Mouse (Mus musculus) cerebellum, postnatal 10 days (tissue): ENCODE measurements around the gene Chil1.

Source experiments
- DNase-seq, 2 experiments: peaks; one replicate each; pipeline ENCODE4 v3.0.0; 2021; ENCODE audit warnings: mixed read lengths in 2 of 2

Gene Chil1

DNA sequence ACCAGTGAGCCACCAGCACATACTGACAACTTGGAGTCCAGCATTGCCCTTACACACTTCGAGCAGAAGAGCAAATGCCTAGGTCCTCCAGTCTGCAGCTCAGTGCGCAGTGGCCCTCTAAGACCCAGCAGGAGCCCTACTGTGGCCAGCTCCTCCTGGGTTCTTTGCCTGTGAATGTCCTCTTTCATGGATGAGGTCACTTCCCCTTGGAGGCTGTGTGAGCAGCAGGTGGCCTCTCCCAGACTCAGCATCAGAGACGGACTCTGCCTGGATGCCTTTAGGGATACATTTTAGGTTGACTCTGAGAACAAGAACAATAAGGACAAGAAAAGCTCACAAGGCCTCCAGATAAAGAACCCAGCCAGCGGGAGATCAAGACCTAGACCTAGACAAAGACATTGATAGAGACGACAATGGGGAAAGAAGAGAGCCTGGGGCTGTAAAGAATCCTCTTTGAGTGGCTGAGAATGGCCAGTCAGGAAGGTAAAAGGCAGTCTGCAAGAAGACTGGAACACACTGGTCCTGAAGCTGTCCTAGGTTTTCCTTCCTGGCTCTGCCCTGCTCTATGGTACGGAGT lies 28.3 kb downstream of the Chil1 start:
- no peak for DNase-seq

DNA sequence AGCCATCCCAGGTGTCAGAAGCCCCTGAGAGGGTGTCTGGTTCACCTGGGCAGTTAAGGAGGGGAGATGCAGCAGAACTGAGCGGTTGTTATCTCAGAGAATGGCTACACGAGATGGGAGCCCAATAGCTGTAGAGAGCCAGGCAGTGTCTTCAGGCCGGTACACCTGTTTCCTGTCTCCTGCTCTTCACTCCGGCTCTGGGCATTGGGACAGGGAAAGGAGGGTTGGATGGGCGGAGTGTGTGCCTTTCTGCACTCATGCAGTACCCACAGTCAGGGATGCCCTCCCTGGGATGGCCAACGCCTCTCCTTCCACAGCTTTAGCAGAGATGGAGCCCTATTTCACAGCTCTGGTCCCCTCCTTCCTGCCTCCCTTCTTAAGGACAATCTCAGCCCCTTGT lies 29.1 kb downstream of the Chil1 start:
- DNase-seq, result no peak

DNA sequence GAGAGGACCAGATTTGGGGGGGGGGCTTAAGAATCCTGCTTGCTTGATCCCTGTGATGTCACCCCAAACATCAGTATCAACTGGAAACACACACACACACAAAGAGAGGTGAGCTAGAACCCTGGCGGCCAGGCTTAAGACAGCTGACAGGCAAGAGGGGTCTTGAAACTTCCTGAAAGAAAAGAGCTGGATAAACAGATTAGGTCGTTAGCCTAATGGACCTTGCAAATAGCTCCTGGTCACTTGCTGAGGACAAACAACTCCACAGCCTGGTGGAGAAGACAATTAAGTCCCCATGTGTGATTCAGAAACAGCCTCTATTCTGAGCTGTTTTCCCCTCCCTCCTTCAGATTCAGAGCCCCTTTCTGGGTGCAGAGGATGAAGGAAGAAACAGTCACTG lies 29.7 kb downstream of the Chil1 start:
- no peak for DNase-seq

DNA sequence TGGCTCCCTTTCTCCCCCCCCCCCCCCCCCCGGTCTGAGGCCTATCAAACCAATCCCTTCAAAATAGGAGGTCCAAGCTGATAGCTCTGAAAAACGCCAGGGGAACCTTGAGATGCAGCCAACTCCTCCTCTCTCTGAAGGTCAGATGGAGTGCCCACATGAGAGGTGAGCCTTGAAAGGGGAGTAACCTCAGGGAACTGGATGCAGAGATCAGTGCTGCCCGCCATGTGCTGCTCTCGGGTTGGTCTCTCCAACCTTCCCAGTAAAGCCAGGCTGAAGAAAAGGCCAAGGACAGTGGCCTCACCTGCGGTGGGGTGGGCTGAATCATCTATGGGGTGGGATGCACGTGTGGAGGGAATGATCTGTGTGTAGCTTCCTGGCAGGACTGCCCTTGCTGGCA lies 30.4 kb downstream of the Chil1 start:
- DNase-seq, result no peak

DNA sequence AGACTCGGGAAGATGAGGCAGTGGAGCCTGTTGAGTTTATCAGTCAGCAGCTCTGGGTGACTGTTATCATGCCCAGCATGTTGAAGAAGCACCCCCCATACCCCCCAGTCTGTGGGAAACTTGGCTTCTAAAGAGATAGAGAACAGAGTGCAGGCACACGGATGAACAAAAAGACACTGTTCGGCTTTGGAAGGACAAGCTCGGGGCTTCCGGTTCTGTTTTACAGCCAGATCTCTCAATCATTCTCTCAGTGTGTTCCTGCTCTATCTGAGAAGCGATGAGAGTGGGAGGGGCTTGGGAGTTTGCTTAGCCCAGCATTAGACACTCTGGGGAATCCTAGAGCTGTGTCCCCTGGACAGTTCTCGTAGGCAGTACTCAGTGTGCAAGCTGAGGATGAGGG lies 31.4 kb downstream of the Chil1 start:
- no peak for DNase-seq

DNA sequence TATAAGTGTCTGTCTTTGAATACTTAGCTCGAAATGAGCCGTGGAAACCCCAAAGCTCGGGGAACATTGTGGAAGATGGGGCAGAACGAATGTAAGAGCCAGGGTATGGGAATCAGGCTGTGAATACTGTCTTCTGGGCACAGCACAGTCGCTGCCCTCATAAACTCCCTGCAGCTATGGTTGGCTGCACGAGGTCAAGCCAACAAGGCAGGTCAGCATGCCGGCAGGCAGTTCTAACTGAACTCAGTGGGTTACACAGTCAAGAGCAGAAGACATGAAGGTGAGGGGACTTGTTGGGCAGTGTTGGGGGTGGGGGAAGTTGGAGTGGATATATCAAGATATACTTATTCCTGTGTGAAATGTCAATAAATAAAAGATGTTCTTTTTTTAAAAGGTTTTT lies 33.1 kb downstream of the Chil1 start:
- no peak for DNase-seq

DNA sequence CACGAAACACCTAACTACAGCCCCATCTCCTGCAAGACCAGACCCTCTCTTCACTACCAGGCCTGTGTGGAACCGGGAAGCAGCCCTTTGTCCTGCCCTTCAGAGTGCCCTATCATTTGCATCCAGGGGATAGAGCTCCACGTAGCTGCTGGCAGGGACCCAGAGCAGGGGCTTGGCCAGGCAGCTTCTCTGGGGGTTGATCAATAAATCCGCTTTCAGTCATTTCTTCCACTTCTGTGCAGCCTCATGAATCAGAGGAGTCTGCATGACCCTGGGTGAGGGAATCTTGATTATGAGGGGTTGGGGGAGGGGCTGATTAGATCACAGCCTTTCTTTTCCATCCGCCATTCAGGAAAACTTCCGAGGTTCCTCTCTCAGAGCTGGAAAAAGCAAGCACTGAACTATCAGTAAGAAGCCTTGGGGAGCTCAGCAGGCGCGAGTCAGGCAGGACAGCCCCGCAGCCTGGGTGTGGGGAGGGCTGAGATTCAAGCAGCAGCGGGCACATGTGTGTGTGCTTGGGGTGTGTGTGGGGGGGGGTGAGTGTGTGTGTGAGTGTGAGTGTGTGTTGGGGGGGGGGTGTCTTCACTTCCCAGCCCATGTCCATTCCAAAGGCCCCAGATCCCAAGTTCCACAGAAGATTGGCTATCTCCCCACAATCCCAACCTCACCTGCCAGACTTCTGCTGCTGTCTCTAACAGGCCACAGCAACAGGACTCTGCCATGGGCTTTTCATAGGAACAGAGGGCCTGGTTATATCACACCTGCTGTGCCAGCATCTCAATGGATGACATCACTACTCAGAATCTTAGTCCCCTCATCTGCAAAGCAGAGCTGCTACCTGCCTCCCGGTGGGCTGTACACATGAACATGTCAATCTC lies 34.0 kb downstream of the Chil1 start:
- no peak for DNase-seq

DNA sequence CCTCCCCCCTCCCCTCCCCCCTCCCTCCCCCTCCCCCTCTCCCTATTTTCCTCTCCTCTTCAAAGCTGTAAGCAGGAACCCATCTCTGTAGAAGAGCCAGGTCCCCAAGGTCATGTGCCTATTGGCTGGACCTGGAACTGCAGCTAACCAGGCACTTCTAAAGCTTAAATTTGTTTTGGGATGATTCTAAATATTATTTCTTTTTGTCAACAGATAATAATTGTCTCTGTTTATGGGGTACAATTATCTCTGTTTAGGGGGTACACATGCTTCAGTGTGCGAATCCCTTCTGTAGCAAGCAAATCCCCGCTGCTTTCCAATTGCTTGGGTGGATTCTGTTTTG lies 34.6 kb downstream of the Chil1 start:
- DNase-seq, result no peak

DNA sequence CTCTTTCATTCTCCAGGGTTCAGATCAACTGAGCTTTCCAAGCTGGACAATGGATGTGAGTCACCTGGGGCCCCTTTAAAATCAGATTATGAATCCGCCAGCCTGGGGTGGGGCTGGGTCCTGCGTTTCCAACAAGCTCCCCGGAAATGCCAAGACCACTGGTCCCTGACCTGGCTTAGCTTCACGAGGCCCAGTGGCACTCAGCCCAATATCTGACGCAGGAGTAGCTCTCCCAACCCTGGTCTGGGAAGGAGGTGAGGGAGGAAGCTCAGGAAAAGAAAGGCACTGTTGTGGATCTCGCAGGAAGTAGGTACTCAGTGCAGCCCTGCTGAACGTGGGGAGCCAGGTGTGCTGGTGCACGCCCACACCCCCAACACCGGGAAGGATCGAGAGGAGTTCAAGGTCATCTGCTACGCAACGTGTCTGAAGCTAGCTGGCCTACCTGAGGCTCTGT lies 35.1 kb downstream of the Chil1 start:
- peak in 1 of 2 experiments; percentile 39 for DNase-seq

DNA sequence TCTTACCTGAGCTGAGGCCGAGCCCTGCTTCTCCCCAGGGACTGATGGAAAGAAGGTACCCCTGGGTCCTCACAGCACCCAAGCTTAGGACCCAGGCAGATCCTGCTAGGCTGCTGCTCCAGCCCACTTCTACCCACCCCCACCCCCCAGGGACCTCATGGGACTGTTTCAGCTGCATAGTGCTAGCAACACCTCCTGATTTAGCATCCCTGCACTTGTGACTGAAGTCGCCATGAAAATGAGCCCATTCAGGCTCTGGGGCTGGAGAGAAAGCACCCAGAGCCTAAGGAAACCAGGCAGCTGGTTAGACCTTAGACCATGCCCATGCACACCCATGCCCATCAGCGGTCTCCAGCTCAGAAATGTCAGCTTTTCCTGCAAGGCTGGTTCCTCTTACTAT lies 36.0 kb downstream of the Chil1 start:
- DNase-seq, result no peak

DNA sequence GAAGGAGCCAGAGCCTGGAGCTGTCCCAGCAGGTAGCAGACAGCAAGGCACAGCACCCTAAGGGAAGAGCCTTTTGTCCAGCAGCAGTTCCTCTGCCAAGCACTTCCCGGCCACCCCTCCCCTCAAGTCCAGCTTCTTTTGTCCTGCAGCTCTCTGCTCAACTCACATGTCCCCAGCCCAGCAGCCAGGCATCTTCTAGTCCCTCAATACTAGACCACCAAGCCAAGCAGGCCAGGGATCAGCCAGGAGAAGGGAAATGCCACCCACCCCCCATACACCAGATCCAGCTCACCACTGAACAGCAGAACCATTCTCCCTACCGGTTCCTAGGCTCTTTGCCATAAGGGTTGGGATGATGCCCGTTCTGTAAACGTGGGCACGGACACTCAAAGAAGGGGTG lies 37.6 kb downstream of the Chil1 start:
- peak; percentile 66 to 73 for DNase-seq

DNA sequence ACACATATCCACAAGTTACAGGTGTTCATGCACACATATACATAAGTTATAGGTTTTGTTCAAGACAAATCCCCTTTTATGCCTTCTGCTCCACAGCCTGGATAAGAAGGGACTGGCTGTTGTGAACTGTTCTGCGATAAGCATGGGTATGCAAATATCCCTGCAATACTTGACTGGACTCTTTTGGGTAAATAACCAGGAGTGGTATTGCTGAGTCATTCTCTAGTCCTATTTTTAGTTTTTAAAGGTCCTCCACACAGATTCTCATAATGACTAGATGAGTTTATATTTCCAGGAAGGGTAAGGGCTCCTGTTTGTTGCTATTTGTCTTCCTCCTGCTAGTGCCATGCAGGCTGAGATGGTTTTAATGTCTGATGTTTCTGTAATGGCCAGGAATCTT lies 39.2 kb downstream of the Chil1 start:
- no peak for DNase-seq

DNA sequence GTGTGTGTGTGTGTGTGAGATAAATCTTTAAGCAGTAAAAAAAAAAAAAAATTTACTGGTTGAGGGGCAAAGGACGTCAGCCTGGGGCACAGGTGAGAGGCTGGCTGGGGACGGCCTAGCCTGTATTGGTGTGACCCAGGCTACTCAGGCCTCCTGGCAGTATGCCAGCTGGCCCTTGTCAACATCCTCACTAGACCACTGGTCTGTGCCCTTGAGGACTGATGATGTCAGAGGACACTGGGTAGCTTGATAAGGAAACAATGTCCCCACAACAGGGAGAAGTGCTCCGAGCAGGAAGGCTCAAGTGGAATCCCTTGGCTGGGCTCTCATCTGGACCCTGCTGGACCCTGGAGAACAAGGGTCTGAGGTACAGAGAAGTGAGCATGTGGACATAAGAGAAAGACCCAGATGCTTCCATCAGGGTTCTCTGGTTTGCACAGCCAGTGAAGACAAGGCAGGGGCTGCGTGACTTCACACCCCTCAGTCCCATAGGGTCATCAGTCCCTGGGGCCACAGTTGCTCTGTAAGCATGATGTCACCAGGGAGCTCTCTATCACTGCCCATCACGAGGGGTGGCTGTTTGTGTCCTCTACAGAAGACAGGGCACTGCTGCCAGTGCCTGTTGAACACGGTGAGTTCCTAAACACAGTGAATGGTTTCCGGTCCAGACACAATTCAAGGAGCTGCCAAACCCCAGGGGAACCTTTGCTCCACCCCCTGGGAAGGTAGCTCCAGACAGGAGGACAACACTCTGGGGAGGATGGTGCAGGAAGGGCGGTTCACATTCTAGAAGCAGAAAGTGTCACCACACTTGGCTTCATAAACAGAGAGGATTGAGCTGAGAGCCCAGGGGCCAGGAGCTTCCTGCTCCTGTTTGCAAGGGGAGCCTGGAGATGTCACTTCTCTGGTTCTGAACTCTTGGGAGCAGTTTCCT lies 40.4 kb downstream of the Chil1 start:
- peak in 1 of 2 experiments; percentile 29 for DNase-seq

DNA sequence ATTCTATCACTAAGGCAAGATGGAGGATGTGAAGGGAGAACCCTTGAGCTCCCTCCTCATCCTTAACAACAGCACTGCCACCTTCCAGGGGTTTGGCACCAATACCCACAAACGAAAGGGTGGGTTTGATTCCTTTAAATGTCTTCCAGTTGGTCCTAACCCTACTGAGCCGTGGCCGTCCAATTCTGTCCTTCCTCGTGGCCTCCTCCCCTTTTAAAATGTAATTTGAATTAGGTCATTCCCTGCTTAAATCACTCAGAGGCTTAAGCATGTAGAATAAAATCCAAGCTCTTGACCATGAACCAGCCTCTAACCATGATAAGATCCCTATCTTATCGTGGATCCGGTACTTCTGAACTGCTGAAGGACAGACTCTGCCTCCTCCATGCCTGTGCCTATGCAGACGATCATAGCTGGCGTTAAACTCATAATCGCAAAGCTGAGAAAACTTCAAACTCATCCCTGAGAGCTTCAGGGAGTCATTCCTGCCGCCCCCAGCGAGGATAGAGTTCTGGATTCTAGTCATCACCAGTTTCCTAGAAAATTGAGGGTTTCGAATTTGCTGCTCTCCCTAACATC lies 42.8 kb downstream of the Chil1 start:
- DNase-seq, result no peak

DNA sequence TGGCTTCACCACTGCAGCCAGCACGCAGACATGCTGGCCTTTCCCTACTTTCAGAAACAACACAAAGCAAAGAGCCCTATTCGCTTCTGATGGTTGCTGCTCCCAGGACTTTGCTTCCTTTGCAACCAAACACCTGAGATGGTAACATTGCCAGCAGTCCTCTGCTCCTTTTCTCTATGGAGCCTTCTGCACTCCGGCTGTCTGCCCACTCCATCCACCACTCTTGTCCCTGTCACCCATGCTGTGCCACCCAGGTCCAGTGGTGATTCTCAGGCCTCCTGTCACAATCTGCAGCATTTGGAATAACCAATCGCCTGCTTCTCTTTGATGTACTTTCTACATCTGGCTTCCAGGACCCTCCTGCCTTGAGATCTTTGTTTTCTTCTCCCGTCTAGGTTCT lies 43.4 kb downstream of the Chil1 start:
- DNase-seq, result no peak

DNA sequence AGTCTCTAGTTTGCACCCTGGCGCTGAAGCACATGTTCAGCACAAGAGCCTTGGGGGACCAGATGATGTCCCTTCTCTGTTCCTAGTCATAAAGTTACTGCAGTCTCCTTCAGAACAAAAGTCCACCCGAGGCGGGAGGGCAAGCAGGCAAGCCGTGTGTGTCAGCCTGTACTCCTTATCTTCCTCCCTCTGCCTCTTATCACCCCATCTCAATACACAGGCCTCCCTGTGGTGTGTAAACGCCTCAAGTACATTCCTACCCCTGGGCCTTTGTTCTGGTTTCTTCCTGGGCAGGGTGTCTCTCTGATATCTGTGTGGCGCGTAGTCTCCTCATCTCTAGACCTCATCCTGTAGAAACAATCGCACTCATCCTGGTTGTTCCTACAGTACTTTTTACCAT lies 44.8 kb downstream of the Chil1 start:
- DNase-seq, result no peak

DNA sequence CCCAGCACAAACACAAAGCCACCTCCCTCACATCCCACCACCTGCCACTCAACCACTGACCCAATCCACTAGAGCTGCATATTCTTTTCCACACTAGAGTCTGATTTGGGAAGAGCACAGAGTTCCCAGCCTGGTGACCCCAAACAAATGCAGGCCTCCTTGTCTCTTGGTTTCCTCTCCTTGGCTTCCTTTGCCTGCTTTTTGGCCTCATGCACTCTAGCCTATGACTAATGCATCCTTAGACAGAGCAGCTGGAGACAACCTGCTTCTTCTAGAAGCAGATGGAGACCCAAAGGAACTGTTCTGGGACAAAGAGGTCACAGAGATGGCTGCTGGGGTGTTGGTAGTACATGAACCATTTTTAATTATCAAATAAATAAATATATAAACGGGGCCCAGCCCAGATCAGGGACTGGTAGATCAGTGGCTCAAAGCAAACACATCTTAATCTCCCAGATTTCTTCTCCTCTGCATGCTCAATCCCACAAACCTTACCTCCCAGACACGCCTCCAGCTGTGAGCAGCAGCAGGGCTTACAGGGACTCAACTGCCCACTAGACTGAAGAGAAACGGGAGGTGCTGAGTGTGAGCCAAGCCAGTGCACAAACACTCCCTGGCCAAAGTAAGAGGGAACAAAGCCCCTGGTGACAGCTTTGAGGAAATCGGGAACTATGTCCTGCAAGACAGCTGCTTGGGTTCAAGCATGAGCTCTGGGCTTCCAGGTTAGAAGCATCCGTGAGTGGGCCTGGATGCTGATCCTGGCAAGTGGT lies 48.0 kb downstream of the Chil1 start:
- DNase-seq, result no peak

DNA sequence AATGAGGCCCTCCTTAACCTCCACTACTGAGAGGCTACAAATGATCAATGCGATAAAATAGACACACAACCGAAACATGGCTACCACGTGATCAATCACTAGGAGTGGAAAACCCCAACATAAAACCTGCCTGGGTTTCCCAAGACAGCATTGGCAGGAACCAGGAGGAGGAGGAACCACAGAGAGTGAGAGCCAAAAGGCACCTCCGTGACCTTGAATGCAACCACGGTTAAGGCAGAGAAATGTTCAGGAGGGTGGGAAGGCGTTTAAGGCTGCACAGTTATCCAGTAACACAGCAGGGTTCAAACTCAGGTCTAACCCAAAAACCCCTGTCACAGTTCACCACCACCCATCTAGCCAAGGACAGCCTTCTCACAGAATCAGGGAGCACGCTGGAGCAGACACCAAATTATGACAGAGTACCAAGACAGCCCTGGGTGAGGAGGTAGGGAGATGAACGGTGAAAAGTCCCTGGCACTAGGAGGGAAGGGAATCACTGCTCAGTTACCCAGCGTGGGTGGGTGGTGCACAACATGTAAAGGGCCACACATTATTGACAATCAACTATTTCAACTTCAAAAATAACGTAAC lies 48.8 kb downstream of the Chil1 start:
- DNase-seq, result no peak

DNA sequence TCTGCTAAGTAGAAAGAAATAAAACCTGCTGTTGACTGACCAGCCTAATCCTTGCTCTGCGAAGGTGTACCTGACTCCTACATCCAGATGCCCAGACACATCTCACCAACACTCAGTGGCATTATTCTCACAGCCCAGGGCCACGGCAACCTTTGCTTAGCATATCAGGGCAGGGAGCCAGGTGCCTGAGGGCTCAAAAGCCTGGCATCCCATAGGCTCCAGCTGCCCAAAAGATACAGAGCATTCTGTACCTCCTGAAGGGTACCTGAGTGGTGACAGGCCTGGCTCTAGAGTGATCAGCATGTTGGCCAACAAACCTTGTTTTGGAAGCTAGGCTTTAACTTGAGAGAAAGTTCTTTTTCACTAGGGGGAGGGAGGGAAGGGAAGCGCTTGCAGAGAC lies 49.3 kb downstream of the Chil1 start:
- DNase-seq, result peak; percentile 70 to 72

DNA sequence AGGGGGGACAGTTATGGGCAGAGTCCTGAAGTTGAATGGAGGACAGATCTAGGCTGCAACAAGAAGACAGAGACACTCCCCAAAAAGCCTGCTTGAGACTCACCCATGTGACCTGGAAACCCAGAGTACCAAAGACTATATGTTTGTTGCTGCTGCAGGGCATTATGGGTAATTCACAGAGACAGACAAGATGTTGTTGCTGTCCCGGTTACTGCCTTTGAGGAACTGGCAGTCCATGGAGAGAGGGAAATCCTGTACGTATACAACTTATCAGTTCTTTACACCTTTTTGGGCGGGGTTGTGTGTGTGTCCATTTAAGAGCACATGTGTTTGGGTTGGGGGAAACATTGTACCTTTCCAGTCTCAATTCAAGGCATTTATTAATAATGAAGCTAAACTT lies 49.7 kb downstream of the Chil1 start:
- DNase-seq, result no peak

DNA sequence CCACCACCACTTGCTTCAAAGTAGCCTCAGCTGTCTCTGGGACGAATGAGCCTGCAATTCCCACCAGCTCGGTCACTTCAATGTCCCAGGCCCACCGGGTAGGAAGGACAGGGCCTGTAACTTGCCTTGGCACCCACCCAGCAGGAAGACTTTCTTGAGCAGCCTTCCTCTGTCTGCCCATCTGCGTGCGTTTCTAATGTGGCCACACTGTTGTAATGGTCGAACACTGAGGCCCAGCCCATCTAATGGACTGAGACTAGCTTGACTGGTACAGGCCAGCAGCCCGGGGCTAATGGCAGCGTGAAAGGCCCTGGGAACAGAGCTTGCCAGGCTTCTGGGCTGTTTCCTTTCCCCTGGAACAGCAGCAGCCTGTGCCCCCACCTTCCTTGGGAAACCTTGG lies 50.4 kb downstream of the Chil1 start:
- peak; percentile 54 to 56 for DNase-seq
